Mouse (Mus musculus): ENCODE measurements around the gene Odaph. TPM values are rescaled to one million over a fixed set of nuclear protein-coding genes. Genes with fewer than 3 reads are reported as not detected.
"Not testable (repeated sequence)": the region's sequence is repeated elsewhere in the genome, so short reads cannot be mapped to it uniquely, and the experiment has no call there.

Gene Odaph
- not detected for total RNA-seq (2021)
- long read RNA-seq, experiment 1: 0 reads
- long read RNA-seq, experiment 2: 0 reads

DNA sequence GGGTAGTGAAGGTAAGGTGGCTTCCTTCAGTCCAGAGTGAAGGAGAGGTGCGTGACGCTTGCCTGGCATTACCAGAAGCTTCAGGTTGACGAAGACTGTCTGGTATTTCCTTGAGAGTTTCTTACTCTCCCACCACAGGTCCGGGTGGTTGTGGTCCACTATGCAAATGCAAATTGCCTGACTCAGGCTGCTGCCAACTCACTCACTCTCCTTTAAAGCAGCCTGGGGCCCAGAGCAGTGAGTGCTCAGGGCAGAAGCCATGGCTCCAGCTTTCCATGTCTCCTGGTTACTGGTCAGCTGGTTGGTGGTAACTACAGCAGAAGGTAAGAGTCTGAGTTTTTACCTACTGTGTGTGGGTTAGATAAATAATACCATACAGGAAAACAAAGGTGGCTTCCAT lies at the start of gene Odaph:
TSS of gene Odaph (plus strand) at position 240 of the 400 bp plus-strand sequence.
- H3K4me3 ChIP-seq: no peak within 1 kb of the TSS

DNA sequence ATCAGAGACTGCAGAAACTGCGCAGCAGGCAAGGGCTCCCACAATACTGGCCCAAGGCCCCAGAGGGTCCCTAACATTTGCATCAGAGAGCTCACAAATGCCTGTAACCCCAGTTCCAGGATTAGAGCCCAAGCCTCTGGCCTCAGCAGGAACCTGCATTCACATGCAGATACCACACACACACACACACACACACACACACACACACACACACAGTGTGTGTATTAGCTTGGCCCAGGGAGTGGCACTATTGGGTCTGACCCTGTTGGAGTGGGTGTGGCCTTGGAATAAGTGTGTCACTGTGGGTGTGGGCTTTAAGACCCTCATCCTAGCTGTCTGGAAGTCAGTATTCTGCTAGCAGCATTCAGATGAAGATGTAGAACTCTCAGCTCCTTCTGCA lies 41.7 kb upstream of the Odaph start:
- DNase-seq; H3K27ac ChIP-seq; H3K4me3 ChIP-seq; intact Hi-C loops (cut with DNase I): not testable (repeated sequence)

More for the DNA sequence above, at the start of gene Odaph:
- DNase-seq: no peak
- no peak within 1 kb of the TSS for H3K27ac ChIP-seq
- no peak for TF ChIP-seq CTCF (IDR thresholded peaks at IDR 0.05)
- intact Hi-C loops (cut with DNase I): no loop called here

DNA sequence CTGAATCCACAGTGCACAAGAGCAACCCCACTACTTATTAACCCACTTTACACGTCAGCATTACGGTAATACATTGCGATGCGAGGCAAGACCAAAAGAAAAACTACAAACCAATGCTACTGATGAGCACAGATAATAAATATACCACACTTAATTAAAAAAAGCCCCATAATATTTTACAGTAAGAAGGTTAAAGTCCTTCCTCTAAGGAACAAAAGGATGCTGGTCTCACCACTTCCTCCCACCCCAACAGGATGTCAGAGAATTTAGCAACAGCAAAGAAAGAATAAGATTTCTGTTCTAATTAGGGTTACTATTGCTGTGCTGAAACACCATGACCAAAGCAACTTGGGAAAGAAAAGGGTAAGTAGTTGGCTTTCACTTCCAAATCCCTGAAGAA lies 40.3 kb upstream of the Odaph start:
- TF ChIP-seq CTCF (IDR thresholded peaks at IDR 0.05): no peak
- intact Hi-C loops (cut with DNase I): no loop called here

DNA sequence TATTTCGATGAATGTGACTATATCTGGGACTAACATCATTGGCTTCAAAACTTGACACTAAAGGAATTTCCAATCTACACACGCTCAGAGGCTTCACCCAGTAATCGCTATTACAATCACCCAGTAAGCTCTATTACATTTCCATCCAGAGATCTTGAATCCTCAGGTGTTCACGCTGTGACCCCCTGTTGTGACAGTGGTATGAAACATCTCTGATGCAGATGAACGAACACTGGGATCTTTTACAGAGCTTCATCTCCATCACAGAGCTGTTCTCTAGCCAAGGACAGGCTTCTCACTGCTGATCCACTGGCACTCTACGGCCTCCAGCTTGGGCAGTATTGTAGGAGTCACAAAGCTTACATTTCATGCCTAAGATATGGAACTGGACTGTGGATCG lies 37.8 kb upstream of the Odaph start:
- intact Hi-C loops (cut with DNase I): no loop called here
- H3K4me3 ChIP-seq: no peak overlapping the region
- DNase-seq: no peak
- H3K27ac ChIP-seq: no peak overlapping the region
- no peak for TF ChIP-seq CTCF (IDR thresholded peaks at IDR 0.05)

More for the DNA sequence above, 40.3 kb upstream of the Odaph start:
- Histone ChIP-seq H3K4me3 (no peak overlapping the region), H3K27ac (no peak overlapping the region)
- DNase-seq: no peak

DNA sequence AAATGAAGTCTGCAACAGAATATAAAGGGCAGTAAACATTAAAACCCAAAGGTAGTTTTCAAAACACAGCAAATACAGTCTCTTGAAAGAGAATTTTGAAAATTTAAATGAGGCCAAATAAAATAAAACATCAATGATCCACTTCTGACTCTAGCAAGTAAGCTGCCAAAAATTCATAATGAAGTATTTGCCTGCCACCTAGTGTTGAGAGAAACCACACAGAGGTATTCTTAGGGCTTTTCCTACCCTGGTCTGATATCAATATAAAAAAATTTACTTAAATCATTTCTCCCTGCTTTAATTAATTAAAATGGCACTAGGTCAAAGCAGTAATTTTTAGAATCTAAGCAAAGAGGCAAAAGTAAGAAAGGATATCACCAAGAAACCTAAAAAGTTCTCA lies 35.9 kb upstream of the Odaph start:
- peak; percentile 65 for TF ChIP-seq CTCF (IDR thresholded peaks at IDR 0.05)
- H3K4me3 ChIP-seq: no peak overlapping the region
- DNase-seq: no peak
- H3K27ac ChIP-seq: no peak overlapping the region
- intact Hi-C loops (cut with DNase I): loop anchor here (2.0 to 5.0 kb wide), 2 partner anchors 435 to 484 kb away; partner anchors contain the start of gene Parm1

DNA sequence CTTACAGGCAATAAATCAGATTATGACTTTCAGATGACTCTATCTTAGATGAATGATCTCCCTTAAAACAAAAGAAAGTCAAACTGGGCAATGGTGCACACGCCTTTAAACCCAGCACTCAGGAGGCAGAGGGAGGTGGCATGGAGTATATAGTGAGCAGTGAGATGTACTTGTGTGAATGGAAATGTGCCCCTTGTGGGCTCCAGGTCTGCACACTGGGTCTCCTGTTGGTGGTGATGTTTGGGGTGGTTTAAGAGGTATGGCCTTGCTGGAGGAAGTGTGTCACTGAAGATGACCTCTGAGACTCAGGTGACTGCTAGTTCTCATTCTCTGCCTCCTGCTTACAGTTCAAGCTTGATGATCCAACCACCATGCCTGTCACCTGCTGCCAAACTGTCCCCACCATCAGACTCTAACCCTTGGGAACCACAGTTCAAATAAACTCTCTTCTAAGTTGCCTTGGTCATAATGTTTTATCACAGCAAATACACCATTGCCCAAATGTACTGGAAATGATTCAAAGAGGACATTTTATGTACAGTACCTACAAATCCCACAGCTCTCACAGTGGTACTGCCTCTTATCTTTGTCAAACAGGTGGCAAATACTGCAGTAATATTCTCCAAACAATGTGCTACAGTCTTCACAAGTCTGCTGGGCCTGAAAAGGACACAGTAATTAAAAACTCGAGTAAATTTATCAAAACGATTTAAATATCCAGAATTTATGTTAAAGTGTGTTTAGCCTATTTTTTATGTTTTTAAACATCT lies 30.1 kb upstream of the Odaph start:
- Histone ChIP-seq H3K27ac (no peak overlapping the region), H3K4me3 (no peak overlapping the region)
- intact Hi-C loops (cut with DNase I): no loop called here
- no peak for TF ChIP-seq CTCF (IDR thresholded peaks at IDR 0.05)
- DNase-seq: no peak

DNA sequence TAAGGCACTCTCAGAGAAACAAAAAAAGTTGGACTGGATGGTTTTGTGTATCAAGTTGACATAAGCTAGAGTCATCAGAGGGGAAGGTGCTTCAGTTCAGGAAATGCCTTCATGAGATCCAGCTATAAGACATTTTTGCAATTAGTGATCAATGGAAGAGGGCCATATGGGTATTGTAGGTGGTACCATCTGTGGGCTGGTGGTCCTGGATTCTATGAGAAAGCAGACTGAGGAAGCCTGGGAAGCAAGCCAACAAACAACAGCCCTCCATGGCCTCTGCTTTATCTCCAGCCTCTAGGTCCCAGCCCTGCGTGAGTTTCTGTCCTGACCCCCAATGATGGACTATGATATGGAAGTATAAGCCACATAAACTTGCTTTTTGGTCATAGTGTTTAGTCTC lies 28.2 kb upstream of the Odaph start:
- no peak overlapping the region for H3K4me3 ChIP-seq
- no peak for TF ChIP-seq CTCF (IDR thresholded peaks at IDR 0.05)
- intact Hi-C loops (cut with DNase I): no loop called here

DNA sequence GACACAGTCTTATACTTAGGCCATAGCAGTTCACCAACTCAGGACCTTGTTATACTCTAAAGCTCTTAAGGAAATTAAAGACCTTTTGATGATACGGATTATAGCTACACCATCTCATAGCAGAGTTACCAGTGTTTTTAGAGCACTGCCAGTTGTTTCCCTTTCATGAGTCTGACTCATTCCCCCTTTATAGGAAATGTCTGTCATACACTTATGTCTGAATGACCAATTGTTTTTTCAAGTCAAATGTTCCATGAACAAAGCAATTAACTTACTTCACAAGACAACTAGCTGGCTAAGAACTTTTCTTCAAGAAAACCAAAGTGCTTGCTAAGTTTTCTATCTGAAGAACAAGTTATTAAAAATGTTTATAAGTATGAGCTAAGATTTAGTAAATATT lies 27.3 kb upstream of the Odaph start:
- TF ChIP-seq CTCF (IDR thresholded peaks at IDR 0.05): no peak
- Histone ChIP-seq H3K27ac (peak overlapping the region; percentile 97; the same call in 1 of the 2 replicates), H3K4me3 (peak overlapping the region; percentile 90)
- DNase-seq: no peak
- intact Hi-C loops (cut with DNase I): loop anchor here (5.0 to 10.0 kb wide), 2 partner anchors 157 to 1305 kb away; partner anchors contain the start of gene Ccng2

More for the DNA sequence above, 28.2 kb upstream of the Odaph start:
- no peak overlapping the region for H3K27ac ChIP-seq
- no peak for DNase-seq

DNA sequence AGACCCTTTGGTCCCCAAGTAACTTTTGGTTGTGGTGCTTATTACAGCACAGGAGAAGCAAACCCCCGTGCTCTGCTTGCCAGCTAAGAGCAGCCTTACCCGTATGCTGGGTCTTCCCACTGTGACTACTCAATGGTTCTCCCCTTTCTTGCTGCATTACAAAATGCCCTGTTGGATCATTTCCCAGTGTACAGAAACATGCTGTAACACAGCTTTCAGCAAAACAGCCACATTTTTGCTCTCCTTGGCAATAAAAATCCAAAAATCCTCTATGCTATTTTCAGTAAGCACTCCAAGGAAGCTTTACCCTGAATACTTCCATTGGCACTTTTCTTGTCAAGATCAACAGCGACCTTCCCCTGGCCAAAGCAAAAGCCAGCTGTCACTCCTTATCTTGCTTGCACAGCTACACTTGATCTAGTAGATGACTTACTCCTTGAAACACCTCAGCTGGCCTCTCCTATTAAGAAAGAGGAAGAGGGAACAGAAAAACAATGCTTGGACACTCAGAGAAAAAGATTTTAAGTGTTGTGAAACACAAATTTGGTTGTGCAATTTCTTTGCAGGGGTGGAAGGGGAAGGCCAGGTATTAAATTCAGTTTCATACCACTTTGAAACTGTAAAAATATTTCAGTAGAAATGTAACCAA lies 26.5 kb upstream of the Odaph start:
- no peak for DNase-seq
- no peak for TF ChIP-seq CTCF (IDR thresholded peaks at IDR 0.05)
- H3K4me3 ChIP-seq: peak overlapping the region; percentile 90
- H3K27ac ChIP-seq: peak overlapping the region; percentile 97
- intact Hi-C loops (cut with DNase I): loop anchor here (5.0 to 10.0 kb wide), 2 partner anchors 157 to 1304 kb away; partner anchors contain the start of gene Ccng2

DNA sequence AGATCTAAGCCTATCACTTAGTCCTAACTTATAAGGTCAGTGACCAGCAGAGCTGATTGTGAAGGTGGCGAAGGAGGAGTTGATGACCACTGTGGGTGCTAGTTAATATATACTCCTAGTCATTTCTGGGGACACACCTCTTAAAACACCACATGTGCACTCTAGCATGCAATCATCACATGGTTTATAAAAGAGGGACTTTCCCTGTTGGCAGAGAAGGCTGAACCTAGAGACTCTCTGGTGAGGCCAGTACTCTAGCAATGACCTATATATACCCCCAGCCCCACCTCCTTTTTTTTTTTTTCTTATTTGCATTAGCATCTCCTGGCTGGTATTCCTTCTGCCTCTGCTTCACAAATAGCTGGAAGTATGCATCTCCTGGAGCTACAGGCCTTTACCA lies 25.9 kb upstream of the Odaph start:
- intact Hi-C loops (cut with DNase I): loop anchor here (5.0 to 10.0 kb wide), 2 partner anchors 156 to 1303 kb away; partner anchors contain the start of gene Ccng2
- no peak for DNase-seq
- H3K4me3 ChIP-seq: peak overlapping the region; percentile 90
- peak overlapping the region; percentile 97 for H3K27ac ChIP-seq
- no peak for TF ChIP-seq CTCF (IDR thresholded peaks at IDR 0.05)

DNA sequence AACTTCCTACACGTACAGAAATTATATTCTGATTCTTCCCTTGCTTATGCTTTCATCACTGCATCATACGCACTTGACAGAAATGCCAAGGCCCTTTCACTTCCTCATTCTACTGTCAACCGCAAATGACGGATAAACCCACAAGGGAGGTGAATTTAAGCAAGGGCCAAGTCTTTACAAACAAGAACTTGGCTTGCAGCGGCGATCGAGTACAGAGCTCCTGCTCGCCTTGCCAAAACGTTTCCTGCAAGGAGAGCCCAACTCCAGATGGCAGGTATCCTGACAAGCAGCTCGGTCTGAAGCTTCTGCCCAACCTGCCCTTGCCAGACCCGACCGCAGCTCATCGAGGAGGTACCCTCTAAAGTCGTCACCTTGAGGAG lies 25.0 kb upstream of the Odaph start:
- DNase-seq: no peak
- no peak for TF ChIP-seq CTCF (IDR thresholded peaks at IDR 0.05)
- intact Hi-C loops (cut with DNase I): loop anchor here (1.0 to 10.0 kb wide), 4 partner anchors 80 to 1303 kb away; partner anchors contain the start of genes Ccng2 and Uso1
- H3K27ac ChIP-seq: peak overlapping the region; percentile 97
- H3K4me3 ChIP-seq: peak overlapping the region; percentile 90

DNA sequence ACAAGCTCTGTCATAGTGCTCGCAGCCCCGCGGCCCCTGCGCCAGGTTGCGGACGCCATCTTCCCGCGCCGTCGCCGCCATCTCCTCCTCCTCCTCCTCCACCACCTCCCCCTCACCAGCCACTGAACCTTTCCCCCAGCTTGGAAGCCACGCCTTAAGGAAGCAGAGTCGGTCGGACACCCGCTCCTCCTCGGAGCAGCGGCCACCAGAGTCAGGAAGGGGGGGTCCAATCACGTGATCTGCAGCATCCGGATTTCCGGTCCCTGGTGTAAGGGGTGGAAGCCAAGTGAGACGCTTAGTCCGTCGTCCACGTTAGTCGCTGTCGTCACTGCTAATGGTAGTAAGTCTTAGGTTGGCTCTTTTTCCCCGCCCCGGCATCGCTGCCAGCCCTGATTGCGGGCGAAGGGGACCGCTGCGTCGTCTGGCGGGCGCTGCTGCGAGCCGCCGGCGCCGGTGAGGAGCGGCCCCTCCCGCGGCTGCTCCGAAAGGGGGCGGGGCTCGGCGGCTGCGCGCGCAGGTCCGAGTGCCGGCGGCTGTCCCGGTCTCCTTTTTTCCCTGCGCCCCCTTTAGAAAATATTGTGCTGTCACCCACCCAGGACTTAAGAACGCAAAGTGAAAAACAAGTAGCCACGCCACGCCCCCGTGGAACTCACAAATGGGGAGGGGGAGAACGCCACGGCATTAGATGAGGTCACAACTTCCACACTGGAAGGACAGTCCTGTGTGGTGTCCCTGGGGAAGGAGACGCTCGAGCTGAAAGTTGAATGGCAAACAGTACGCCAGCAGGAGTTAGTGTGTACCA lies 24.4 kb upstream of the Odaph start, which contains the start of gene Rchy1:
TSS of gene Rchy1 (minus strand) at position 430 of the 802 bp plus-strand sequence.
- intact Hi-C loops (cut with DNase I): loop anchor here (1.0 to 10.0 kb wide), 4 partner anchors 79 to 1302 kb away; partner anchors contain the start of genes Ccng2 and Uso1
- no peak; the same call in 1 of the 2 replicates for TF ChIP-seq CTCF (IDR thresholded peaks at IDR 0.05)

More for the DNA sequence above, 24.4 kb upstream of the Odaph start, which contains the start of gene Rchy1:
- peak; percentile 96 for DNase-seq
- H3K27ac ChIP-seq: peak within 1 kb of the TSS; percentile 97
- H3K4me3 ChIP-seq: peak within 1 kb of the TSS; percentile 90
